Mouse (Mus musculus): ENCODE measurements around the gene Eif4ebp2.

DNA sequence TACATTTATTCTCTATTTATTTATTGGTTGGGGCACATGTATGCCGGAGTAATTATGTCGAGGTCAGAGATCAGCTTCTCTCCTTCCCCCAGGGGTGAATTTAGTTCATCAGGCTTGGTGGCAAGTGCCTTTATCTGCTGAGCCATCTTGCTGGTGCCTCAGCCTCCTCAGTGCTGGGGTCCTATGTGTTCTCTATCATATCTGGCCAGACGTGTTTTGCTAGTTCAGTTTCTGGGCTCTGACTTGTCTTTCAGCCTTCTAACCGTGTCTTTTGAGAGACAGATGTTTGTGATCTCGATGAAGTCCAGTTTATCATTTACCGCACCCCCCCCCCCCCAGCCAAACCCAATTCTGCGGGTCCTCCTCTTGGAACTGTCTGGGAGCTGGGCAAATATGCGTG, 39.1 kb upstream of the Eif4ebp2 start:
- TF ChIP-seq CTCF (conservative IDR thresholded peaks at IDR 0.05; ENCODE audit: insufficient read depth, insufficient read length, low read depth, low read length): no peak
- no peak for TF ChIP-seq POLR2A (IDR thresholded peaks at IDR 0.05; ENCODE audit: low read depth, low read length)

Measured in kidney, adult 2 months (tissue).